Mouse (Mus musculus) ovary, postnatal 10 days (tissue): ENCODE data around the gene Mtcp1.

Experiments
- DNase-seq: peaks from one replicate; pipeline ENCODE4 v3.0.0; 2022; ENCODE audit warnings: low spot score

Gene Mtcp1

DNA sequence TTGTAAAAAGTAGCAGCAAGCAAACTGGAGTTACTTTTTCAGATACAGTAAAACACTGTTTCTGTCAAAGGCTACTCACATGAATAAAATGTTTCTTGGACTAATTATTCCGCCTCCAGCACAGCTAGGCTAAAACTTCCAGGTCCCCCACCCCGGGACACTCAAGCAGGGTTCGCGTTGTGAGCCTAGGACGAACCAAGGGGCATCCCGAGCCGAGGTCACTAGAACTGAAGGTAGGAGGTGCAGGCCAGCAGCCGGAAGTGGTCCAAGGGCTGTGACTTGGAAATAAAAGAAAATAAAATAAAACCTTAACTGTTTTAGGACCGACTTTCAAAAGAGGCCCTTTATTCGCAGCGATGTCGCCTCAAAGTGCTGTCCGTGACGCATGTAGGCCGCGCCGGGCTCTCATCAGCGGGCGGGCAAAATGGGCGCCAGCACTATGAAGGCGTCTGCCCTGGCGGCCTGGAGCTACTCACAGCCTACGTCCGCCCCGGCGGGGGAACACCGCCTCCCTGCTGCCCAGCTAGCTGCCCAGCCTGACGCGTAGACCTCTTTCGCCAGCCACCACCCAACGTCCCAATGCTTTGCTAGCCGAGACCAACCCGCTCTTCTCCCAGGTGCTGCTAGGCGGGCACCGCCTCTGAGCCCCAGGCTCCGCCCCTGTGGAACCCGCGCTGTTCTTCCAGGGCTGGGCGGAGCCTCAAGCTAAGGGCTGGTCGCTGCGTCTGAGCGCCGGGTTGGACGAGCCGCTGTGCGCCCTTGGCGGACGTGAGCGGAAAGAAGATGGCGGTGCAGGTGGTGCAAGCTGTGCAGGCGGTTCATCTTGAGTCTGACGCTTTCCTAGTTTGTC is at the start of gene Mtcp1, which contains the start of the genes Cmc4 and Brcc3:
Gene Mtcp1 (minus strand): TSS at position 653 of the 850 bp plus-strand sequence.
Gene Cmc4 (minus strand): TSS at position 649 of the 850 bp plus-strand sequence.
Gene Brcc3 (plus strand): TSS at position 693 of the 850 bp plus-strand sequence.
- DNase-seq: peak; percentile 53

DNA sequence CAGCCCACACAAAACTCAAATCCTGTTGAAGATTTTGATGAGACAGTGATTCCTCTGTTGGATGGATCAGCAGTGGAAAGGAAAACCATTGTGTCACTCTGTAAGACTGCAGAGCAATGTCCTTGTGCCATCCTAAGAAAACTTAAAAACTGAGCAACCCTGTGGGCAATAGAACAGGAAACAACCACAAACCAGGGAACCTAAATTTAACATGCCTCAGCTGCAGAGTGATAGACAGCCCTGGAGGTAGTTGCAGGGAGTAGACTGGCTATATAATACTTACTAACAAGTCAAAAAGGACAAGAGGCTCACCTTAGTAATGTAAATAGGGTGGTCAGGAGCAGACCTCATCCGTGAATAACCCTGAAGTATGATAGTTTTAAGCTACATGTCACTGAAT is 38.2 kb upstream of the Mtcp1 start:
- no peak for DNase-seq

- no peak for DNase-seq
These were observed 6.7 kb downstream of the Mtcp1 start for GRCm38 (mm10) chrX:75409711-75410110.

- no peak for DNase-seq
These were observed 13.0 kb downstream of the Mtcp1 start for GRCm38 (mm10) chrX:75403350-75403749.

DNA sequence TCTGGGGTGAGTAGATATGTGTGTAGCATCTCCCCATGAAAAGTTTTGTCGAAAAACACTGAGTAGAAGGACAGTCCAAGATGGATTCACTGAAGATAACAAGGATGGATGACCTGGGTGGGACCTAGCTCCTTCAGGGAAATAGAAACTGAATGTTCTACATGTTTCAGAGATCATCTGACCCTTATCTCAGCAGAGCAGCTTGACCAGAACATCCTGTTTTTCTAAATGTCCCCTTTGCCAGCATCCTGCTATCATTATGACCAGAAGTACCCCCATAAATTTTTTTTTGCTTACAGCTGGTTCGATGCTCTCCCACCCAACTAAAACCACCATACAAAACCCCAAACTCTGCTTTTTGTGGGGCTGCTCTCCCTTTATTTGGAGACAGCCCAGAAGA is 13.7 kb downstream of the Mtcp1 start:
- no peak for DNase-seq

- no peak for DNase-seq
These were observed 16.9 kb downstream of the Mtcp1 start for GRCm38 (mm10) chrX:75399471-75399870.

DNA sequence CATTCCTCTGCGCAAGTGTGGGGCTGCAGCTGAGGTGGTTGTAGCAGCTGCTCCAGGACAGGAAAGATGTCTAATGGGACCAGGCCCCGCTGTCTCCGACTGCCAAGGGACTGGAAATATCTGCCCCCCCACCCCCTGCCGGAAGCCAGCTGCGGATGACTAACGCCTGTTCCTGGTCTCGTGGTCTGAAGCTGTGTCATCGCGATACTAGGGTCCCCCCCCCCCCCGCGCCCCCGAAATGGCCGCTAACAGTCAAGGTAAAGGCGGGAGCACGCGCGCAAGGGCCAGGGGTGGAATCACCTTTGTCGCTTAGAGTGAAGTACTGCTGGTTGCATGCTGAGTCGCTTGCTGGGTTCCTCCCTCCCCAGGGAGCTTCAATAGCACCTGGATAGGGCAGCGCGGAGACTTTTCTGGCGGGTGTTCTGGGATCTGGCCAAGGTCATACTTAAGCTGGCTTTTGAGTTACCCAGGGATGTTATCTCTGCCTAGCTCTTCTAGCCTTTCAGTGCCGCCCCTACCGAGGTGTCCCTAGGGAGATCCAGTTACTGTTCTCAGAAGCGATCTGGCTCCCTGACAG is 34.1 kb downstream of the Mtcp1 start, which contains the start of the genes Fundc2 and F8:
Gene Fundc2 (plus strand): TSS at position 205 of the 577 bp plus-strand sequence.
Gene F8 (minus strand): TSS at position 421 of the 577 bp plus-strand sequence.
- peak; percentile 14 for DNase-seq

DNA sequence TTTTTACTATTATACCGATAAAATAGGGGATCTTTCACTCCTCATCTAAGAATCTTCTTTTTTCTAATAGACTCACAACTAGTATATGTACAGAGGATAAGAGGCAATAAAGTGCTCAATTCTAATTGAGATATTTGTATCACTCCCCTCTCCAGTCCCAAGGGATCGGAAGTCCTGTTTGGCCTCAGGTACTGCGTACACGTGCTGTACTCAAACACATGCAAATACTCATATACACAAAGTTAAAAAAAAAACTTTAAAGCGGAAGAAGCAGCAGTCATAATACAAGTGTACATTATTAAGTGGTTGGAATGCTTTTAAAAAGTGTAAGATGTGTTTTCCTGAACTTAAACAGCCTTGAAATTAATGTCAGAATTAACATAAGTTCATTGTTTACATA is 34.7 kb downstream of the Mtcp1 start:
- DNase-seq: no peak

- DNase-seq: no peak
These were observed 35.2 kb downstream of the Mtcp1 start for GRCm38 (mm10) chrX:75381176-75381575.

- DNase-seq: no peak
These were observed 39.6 kb downstream of the Mtcp1 start for GRCm38 (mm10) chrX:75376815-75377214.

- no peak for DNase-seq
These were observed 43.5 kb downstream of the Mtcp1 start for GRCm38 (mm10) chrX:75372666-75373425.

- DNase-seq: no peak
These were observed 46.2 kb downstream of the Mtcp1 start for GRCm38 (mm10) chrX:75370197-75370596.
